Mouse (Mus musculus) liver, embryonic 11.5 days (tissue): ENCODE measurements around the gene Zbtb4. TPM values are rescaled to one million over a fixed set of nuclear protein-coding genes. Genes with fewer than 3 reads are reported as not detected.
A peak's percentile ranks its signal among the peaks of the same experiment; 100 is the strongest.

ENCODE experiments used
- ATAC-seq: fragments of 200-750 bp; cut with Nextera tagmentation; replicated peaks from 2 replicates; pipeline ENCODE4 v1.8.0; 2017; ENCODE audit warnings: moderate number of reproducible peaks, mild to moderate bottlenecking, moderate TSS enrichment, moderate library complexity; ENCODE audit not compliant: low FRiP score
- DNase-seq: peaks from one replicate; pipeline ENCODE4 v3.0.0-alpha.2; 2017; ENCODE audit warnings: low spot score
- H3K27ac ChIP-seq: fragments of 300-500 bp; sonication (generic); 2 replicates; pipeline ENCODE4 v1.5.1; 2014; ENCODE audit warnings: mild to moderate bottlenecking, low read depth, low read length, control low read depth
- H3K27me3 ChIP-seq: fragments of 300-500 bp; sonication (generic); replicated peaks from 2 replicates; pipeline ENCODE4 v1.6.1; 2014; ENCODE audit warnings: low read length, mixed read lengths; ENCODE audit not compliant: control insufficient read depth, insufficient read depth
- H3K36me3 ChIP-seq: fragments of 300-500 bp; sonication (generic); 2 replicates; pipeline ENCODE4 v1.6.1; 2014; ENCODE audit warnings: mild to moderate bottlenecking, low read length, moderate library complexity, mixed read lengths; ENCODE audit not compliant: control insufficient read depth, insufficient read depth
- H3K4me1 ChIP-seq: fragments of 300-500 bp; sonication (generic); replicated peaks from 2 replicates; pipeline ENCODE4 v1.6.1; 2014; ENCODE audit warnings: low read length, mixed read lengths; ENCODE audit not compliant: control insufficient read depth, insufficient read depth
- H3K4me2 ChIP-seq: fragments of 300-500 bp; sonication (generic); 2 replicates; pipeline ENCODE4 v1.6.1; 2014; ENCODE audit warnings: mild to moderate bottlenecking, control low read depth, moderate library complexity
- H3K4me3 ChIP-seq: fragments of 300-500 bp; sonication (generic); 2 replicates; pipeline ENCODE4 v1.5.1; 2014; ENCODE audit warnings: low read depth, low read length, control low read depth
- H3K9ac ChIP-seq: fragments of 300-500 bp; sonication (generic); 2 replicates; pipeline ENCODE4 v1.6.1; 2014; ENCODE audit warnings: low read depth, low read length, control low read depth
- H3K9me3 ChIP-seq: fragments of 300-500 bp; sonication (generic); 2 replicates; pipeline ENCODE4 v1.6.1; 2016; ENCODE audit warnings: low read length, inconsistent platforms, mixed read lengths; ENCODE audit not compliant: control insufficient read depth
- WGBS: fragments of 180-500 bp; shearing (Covaris S2); extraction: QIAGEN DNeasy Blood & Tissue Kit; methylation state at CpG from one replicate; pipeline ENCODE4 v1.1.7; 2014; 5-methylcytosine and 5-hydroxymethylcytosine counted together
- polyA plus RNA-seq: library from polyadenylated mRNA; unstranded; fragments of >200 nt; fragmentation: Nextera tagmentation; extraction: Ambion mirVana; gene quantifications from 2 replicates; pipeline ENCODE4 v1.2.1, GENCODE M21; 2014

Zbtb4 gene
- polyA plus RNA-seq, 1 experiment from 2014 or later, result 1.0 TPM

GRCm38 (mm10) chr11:69767625-69767909 lies 1.9 kb downstream of the Zbtb4 start:
- DNase-seq, result no peak
- no peak overlapping the region; the same call in 1 of the 2 replicates for H3K9ac ChIP-seq
- no peak for ATAC-seq
- peak overlapping the region; percentile 96 for H3K4me2 ChIP-seq
- peak overlapping the region; percentile 87; the same call in 1 of the 2 replicates for H3K4me3 ChIP-seq
- no peaks in the 10 kb centered on the region for H3K36me3 ChIP-seq
- H3K27ac ChIP-seq, result no peak overlapping the region
- WGBS, result 64% methylated on average over 4 of the region's 4 CpGs
- no peaks in the 10 kb centered on the region for H3K27me3 ChIP-seq
- no peaks in the 10 kb centered on the region for H3K9me3 ChIP-seq
- peaks cover 14% of the 10 kb centered on the region for H3K4me1 ChIP-seq

GRCm38 (mm10) chr11:69774961-69775360 lies 9.2 kb downstream of the Zbtb4 start:
- no peak for DNase-seq
- WGBS, result 43% methylated on average over 5 of the region's 5 CpGs
- peaks cover 32% of the 10 kb centered on the region for H3K27me3 ChIP-seq

GRCm38 (mm10) chr11:69775716-69776115 lies 10.0 kb downstream of the Zbtb4 start:
- ATAC-seq (no peak), DNase-seq (no peak)
- Histone ChIP-seq H3K4me2 (no peak overlapping the region), H3K36me3 (no peaks in the 10 kb centered on the region), H3K4me3 (no peak overlapping the region), H3K9me3 (no peaks in the 10 kb centered on the region), H3K4me1 (no peaks in the 10 kb centered on the region), H3K27me3 (peaks cover 40% of the 10 kb centered on the region), H3K9ac (no peak overlapping the region), H3K27ac (no peak overlapping the region)
- WGBS, result 64% methylated on average over 10 of the region's 10 CpGs

More at GRCm38 (mm10) chr11:69774961-69775360, 9.2 kb downstream of the Zbtb4 start:
- no peak overlapping the region for H3K9ac ChIP-seq
- no peaks in the 10 kb centered on the region for H3K36me3 ChIP-seq
- H3K27ac ChIP-seq, result no peak overlapping the region
- no peak overlapping the region for H3K4me2 ChIP-seq
- no peaks in the 10 kb centered on the region for H3K9me3 ChIP-seq
- no peak for ATAC-seq
- H3K4me3 ChIP-seq, result no peak overlapping the region
- H3K4me1 ChIP-seq, result no peaks in the 10 kb centered on the region

GRCm38 (mm10) chr11:69776488-69776887 lies 10.8 kb downstream of the Zbtb4 start:
- peaks cover 42% of the 10 kb centered on the region for H3K27me3 ChIP-seq
- H3K27ac ChIP-seq, result no peak overlapping the region
- DNase-seq (peak; percentile 29), ATAC-seq (no peak)
- H3K36me3 ChIP-seq, result no peaks in the 10 kb centered on the region
- no peak overlapping the region for H3K4me3 ChIP-seq
- 79% methylated on average over 20 of the region's 20 CpGs for WGBS
- no peaks in the 10 kb centered on the region for H3K9me3 ChIP-seq
- H3K4me2 ChIP-seq, result no peak overlapping the region
- no peak overlapping the region for H3K9ac ChIP-seq
- H3K4me1 ChIP-seq, result no peaks in the 10 kb centered on the region

DNA sequence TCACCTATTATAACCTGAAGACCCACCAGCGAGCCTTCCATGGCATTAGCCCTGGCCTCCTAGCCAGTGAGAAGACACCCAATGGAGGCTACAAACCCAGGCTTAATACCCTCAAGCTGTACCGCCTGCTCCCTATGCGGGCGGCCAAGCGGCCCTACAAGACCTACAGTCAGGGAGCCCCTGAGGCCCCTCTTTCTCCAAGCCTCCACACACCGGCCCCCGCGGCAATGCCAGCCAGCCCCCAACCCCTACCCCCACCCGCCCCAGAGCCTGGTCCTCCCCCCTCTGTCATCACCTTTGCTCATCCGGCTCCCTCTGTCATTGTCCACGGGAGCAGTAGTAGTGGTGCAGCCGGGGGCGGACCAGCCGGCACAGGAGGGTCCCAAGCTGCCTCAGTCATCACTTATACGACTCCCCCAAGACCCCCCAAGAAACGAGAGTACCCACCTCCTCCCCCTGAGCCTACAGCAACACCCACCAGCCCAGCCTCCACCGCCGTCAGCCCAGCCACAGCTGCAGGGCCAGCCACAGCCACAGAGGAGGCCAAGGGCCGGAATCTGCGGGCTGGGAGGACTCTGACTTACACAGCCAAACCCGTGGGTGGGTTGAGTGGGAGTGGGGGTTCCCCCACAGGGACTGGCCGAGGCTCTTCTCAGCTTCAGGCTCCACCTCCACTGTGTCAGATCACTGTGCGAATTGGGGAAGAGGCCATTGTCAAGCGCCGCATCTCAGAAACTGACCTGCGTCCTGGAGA lies 12.0 kb downstream of the Zbtb4 start:
- Histone ChIP-seq H3K27me3 (peaks cover 47% of the 10 kb centered on the region), H3K36me3 (no peaks in the 10 kb centered on the region), H3K4me3 (no peak overlapping the region), H3K9ac (no peak overlapping the region), H3K9me3 (no peaks in the 10 kb centered on the region), H3K4me1 (no peaks in the 10 kb centered on the region), H3K27ac (no peak overlapping the region), H3K4me2 (no peak overlapping the region)
- 51% methylated on average over 26 of the region's 26 CpGs for WGBS
- DNase-seq (peak; percentile 32), ATAC-seq (no peak)

DNA sequence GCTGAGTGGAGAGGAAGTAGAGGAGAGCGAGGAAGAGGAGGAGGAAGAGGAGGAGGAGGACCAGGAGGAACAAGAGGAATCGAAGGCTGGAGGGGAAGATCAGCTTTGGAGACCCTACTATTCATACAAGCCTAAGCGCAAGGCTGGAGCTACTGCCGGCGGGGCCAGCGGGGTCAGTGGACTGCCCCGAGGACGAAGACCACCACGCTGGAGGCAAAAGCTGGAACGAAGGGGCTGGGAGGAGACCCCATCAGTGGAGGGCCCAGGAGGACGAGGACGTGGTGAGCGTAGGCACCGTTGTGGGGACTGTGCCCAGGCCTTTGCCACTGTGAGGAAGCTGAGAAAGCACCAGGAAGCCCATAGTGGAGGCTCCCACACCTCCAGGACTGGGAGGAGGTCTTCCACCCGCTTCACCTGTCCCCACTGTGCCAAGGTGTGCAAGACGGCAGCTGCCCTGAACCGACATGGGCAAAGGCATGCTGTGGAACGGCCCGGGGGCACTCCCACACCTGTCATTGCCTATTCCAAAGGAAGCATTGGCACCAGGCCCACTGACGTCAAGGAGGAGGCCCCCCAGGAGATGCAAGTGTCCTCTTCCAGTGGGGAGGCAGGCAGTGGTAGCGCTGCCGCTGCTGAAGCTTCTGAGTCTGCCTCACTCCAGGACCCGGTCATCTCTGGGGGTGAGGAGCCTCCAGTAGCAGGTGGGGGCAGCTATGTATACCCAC lies 12.7 kb downstream of the Zbtb4 start:
- no peak overlapping the region for H3K27ac ChIP-seq
- ATAC-seq, result no peak
- H3K9ac ChIP-seq, result no peak overlapping the region
- no peaks in the 10 kb centered on the region for H3K36me3 ChIP-seq
- H3K27me3 ChIP-seq, result peaks cover 47% of the 10 kb centered on the region
- no peak overlapping the region for H3K4me3 ChIP-seq
- H3K4me2 ChIP-seq, result no peak overlapping the region
- DNase-seq, result peak; percentile 30
- no peaks in the 10 kb centered on the region for H3K4me1 ChIP-seq
- H3K9me3 ChIP-seq, result no peaks in the 10 kb centered on the region
- 65% methylated on average over 23 of the region's 23 CpGs for WGBS

GRCm38 (mm10) chr11:69778985-69779384 lies 13.3 kb downstream of the Zbtb4 start:
- WGBS, result 48% methylated on average over 7 of the region's 7 CpGs
- Histone ChIP-seq H3K27ac (no peak overlapping the region), H3K9ac (no peak overlapping the region), H3K27me3 (peaks cover 47% of the 10 kb centered on the region), H3K4me3 (no peak overlapping the region), H3K4me2 (no peak overlapping the region), H3K9me3 (no peaks in the 10 kb centered on the region), H3K4me1 (no peaks in the 10 kb centered on the region), H3K36me3 (no peaks in the 10 kb centered on the region)
- ATAC-seq (no peak), DNase-seq (peak; percentile 28)

- WGBS, result 39% methylated on average over 4 of the region's 4 CpGs
- Histone ChIP-seq H3K4me1 (peaks cover 10% of the 10 kb centered on the region), H3K9ac (no peak overlapping the region), H3K4me2 (no peak overlapping the region), H3K27me3 (peaks cover 36% of the 10 kb centered on the region), H3K4me3 (no peak overlapping the region), H3K9me3 (no peaks in the 10 kb centered on the region), H3K36me3 (no peaks in the 10 kb centered on the region), H3K27ac (no peak overlapping the region)
- ATAC-seq (no peak), DNase-seq (no peak)
Observed at GRCm38 (mm10) chr11:69781828-69782227, 16.1 kb downstream of the Zbtb4 start.
